Mouse (Mus musculus) limb, embryonic 14.5 days (tissue): Measurements from ENCODE around the gene Zfp281. TPM values are rescaled to one million over a fixed set of nuclear protein-coding genes. Genes with fewer than 3 reads are reported as not detected.

Experiments
- ATAC-seq: fragments of 200-750 bp; cut with Nextera tagmentation; 2 replicates; pipeline ENCODE4 v1.8.0; 2017; ENCODE audit warnings: low read depth, moderate number of reproducible peaks, moderate TSS enrichment; ENCODE audit not compliant: low FRiP score
- DNase-seq: peaks from one replicate; pipeline ENCODE4 v3.0.0-alpha.2; 2015; ENCODE audit warnings: low spot score
- H3K27ac ChIP-seq: fragments of 300-500 bp; sonication (generic); replicated peaks from 2 replicates; pipeline ENCODE4 v1.5.1; 2014; ENCODE audit warnings: low read depth, mild to moderate bottlenecking, low read length, moderate library complexity, mixed read lengths
- H3K27me3 ChIP-seq: fragments of 300-500 bp; sonication (generic); 2 replicates; pipeline ENCODE4 v1.6.1; 2014; ENCODE audit warnings: low read length, mixed read lengths; ENCODE audit not compliant: control insufficient read depth, insufficient read depth
- H3K36me3 ChIP-seq: fragments of 300-500 bp; sonication (generic); 2 replicates; pipeline ENCODE4 v1.6.1; 2014; ENCODE audit warnings: mild to moderate bottlenecking, low read length, moderate library complexity, mixed read lengths; ENCODE audit not compliant: control insufficient read depth, insufficient read depth
- H3K4me1 ChIP-seq: fragments of 300-500 bp; sonication (generic); 2 replicates; pipeline ENCODE4 v1.6.1; 2014; ENCODE audit warnings: antibody characterized with exemption, low read length, mixed read lengths; ENCODE audit not compliant: control insufficient read depth, insufficient read depth
- H3K4me2 ChIP-seq: fragments of 300-500 bp; sonication (generic); replicated peaks from 2 replicates; pipeline ENCODE4 v1.6.1; 2014; ENCODE audit warnings: low read depth, mild to moderate bottlenecking, low read length, moderate library complexity; ENCODE audit not compliant: severe bottlenecking
- H3K4me3 ChIP-seq: fragments of 300-500 bp; sonication (generic); replicated peaks from 2 replicates; pipeline ENCODE4 v1.5.1; 2014; ENCODE audit warnings: low read length
- H3K9ac ChIP-seq: fragments of 300-500 bp; sonication (generic); 2 replicates; pipeline ENCODE4 v1.6.1; 2014; ENCODE audit warnings: mild to moderate bottlenecking, low read depth, low read length, moderate library complexity; ENCODE audit not compliant: severe bottlenecking
- H3K9me3 ChIP-seq: fragments of 300-500 bp; sonication (generic); 2 replicates; pipeline ENCODE4 v1.6.1; 2016; ENCODE audit warnings: low read length; ENCODE audit not compliant: control insufficient read depth
- POLR2A ChIP-seq: fragments of 200-500 bp; IDR thresholded peaks from 2 replicates; pipeline ENCODE4 v1.8.0; 2012; ENCODE audit warnings: inconsistent platforms, mild to moderate bottlenecking, moderate library complexity, borderline replicate concordance; ENCODE audit not compliant: insufficient read depth, insufficient read length; ENCODE audit errors: extremely low read depth
- WGBS: fragments of 180-500 bp; shearing (Covaris S2); extraction: QIAGEN DNeasy Blood & Tissue Kit; methylation state at CpG from one replicate; pipeline ENCODE4 v1.1.7; 2014; 5-methylcytosine and 5-hydroxymethylcytosine counted together
- polyA plus RNA-seq, 2 experiments: library from polyadenylated mRNA; depleted of rRNA in 1 of 2; stranded (reverse) in 1 of 2; unstranded in 1 of 2; fragments of >200 nt; fragmentation: Nextera tagmentation in 1 of 2; extraction: Ambion mirVana in 1 of 2; gene quantifications; 2 replicates each; pipeline versions ENCODE4 v1.2.1 to v1.2.3; 2012 to 2014

Gene Zfp281
- polyA plus RNA-seq, 2 experiments: 11.0 to 21.7 TPM

GRCm38 (mm10) chr1:136613300-136613751 lies 11.4 kb upstream of the Zfp281 start:
- Histone ChIP-seq H3K27me3 (no peaks in the 10 kb centered on the region), H3K4me2 (no peak overlapping the region), H3K4me1 (no peaks in the 10 kb centered on the region), H3K36me3 (no peaks in the 10 kb centered on the region), H3K9me3 (no peaks in the 10 kb centered on the region), H3K9ac (no peak overlapping the region), H3K4me3 (no peak overlapping the region), H3K27ac (no peak overlapping the region)
- DNase-seq (no peak), ATAC-seq (no peak)
- no peak for TF ChIP-seq POLR2A
- WGBS: 62% methylated on average over 6 of the region's 6 CpGs

GRCm38 (mm10) chr1:136614748-136615440 lies 9.8 kb upstream of the Zfp281 start:
- Histone ChIP-seq H3K9me3 (no peaks in the 10 kb centered on the region), H3K9ac (no peak overlapping the region), H3K27ac (no peak overlapping the region), H3K4me1 (no peaks in the 10 kb centered on the region), H3K27me3 (no peaks in the 10 kb centered on the region), H3K4me2 (no peak overlapping the region), H3K36me3 (no peaks in the 10 kb centered on the region), H3K4me3 (no peak overlapping the region)
- WGBS: 87% methylated on average over 11 of the region's 11 CpGs
- no peak for TF ChIP-seq POLR2A
- DNase-seq (no peak), ATAC-seq (no peak)

DNA sequence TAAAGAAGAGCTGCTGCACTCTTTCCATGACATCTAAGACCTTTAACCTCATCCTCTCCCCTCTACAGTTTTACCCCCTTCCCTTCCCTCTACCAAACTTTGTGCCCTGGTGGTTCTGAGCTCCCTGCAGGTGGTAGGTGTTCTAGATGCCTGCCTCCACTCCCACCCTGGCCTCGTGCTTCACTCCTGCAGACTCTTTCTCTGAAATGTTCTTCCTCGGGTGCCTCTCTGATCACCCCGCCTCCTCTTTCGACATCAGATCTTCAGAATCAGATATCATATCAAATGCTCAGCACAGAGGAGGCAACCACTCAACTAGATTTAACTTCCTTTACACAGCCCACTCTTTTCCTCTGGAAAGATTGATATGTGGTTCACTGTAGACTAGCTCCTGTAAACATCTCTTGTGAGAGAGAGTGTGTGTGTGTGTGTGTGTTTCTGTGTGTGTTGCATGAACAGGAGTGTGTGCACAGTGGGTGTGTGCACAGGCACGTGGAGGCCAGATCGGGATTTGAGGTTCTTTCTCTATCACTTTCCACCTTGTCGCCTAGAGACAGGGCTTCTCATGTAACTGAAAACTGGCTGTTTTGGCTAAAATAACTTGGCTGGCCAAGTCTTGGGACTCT lies 7.4 kb upstream of the Zfp281 start:
- H3K27me3 ChIP-seq: no peaks in the 10 kb centered on the region
- H3K27ac ChIP-seq: no peak overlapping the region
- no peak for ATAC-seq
- no peak overlapping the region for H3K9ac ChIP-seq
- no peaks in the 10 kb centered on the region for H3K9me3 ChIP-seq
- H3K36me3 ChIP-seq: no peaks in the 10 kb centered on the region
- no peaks in the 10 kb centered on the region for H3K4me1 ChIP-seq
- WGBS: 69% methylated on average over 7 of the region's 7 CpGs
- no peak for DNase-seq
- no peak overlapping the region for H3K4me3 ChIP-seq
- TF ChIP-seq POLR2A: no peak
- H3K4me2 ChIP-seq: no peak overlapping the region

DNA sequence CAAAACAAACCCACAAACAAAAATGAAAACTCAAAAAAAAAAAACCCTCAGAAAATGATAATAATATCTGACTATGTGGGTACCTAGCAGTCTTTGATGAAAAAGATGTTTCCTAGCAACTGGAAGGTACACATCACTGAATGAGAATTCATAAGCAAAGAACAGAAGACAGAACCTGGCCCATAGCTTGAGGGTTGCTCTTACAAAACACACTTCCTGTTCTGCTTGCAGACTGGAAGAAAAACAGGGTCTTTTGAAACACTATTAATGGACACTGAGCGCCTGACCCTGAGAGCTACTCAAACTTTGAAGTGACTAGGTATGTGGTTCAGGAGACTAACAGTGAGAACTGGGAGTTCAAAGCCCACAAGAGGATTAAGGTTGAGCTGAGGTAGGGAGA lies 6.1 kb upstream of the Zfp281 start:
- no peak overlapping the region for H3K4me3 ChIP-seq
- H3K9ac ChIP-seq: no peak overlapping the region
- TF ChIP-seq POLR2A: no peak
- no peak overlapping the region for H3K27ac ChIP-seq
- 77% methylated on average over 1 of the region's 1 CpGs for WGBS
- ATAC-seq: no peak
- H3K9me3 ChIP-seq: no peaks in the 10 kb centered on the region
- no peaks in the 10 kb centered on the region for H3K4me1 ChIP-seq
- no peak for DNase-seq
- no peaks in the 10 kb centered on the region for H3K36me3 ChIP-seq
- H3K27me3 ChIP-seq: no peaks in the 10 kb centered on the region
- no peak overlapping the region for H3K4me2 ChIP-seq

DNA sequence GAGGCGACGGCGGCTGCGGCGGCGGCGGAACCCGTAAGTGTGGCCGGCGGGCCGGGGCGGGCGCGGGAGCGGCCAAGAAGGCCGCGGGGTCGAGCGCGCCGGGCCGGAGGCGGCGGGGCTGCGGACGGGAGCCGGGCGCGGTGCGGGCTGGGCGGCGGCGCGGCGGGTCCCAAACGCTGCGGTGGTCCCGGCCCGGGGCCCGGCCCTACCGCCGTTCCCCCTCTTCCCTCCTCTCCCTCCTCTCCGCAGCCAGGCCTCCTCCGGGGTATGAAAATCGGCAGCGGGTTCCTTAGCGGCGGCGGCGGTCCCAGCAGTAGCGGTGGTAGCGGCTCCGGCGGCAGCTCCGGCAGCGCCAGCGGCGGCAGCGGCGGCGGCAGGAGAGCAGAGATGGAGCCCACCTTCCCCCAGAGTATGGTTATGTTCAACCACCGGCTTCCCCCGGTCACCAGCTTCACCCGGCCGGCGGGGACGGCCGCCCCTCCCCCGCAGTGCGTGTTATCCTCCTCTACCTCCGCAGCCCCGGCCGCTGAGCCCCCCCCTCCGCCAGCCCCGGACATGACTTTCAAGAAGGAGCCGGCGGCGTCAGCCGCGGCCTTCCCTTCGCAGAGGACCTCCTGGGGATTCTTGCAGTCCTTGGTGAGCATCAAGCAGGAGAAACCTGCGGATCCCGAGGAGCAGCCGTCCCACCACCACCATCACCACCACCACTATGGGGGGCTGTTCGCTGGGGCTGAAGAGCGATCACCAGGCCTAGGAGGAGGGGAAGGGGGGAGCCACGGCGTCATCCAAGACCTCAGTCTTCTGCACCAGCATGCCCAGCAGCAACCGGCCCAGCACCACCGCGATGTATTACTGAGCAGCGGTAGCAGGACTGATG lies 556 bp downstream of the Zfp281 start:
- TF ChIP-seq POLR2A: no peak
- no peaks in the 10 kb centered on the region for H3K9me3 ChIP-seq
- H3K36me3 ChIP-seq: peaks cover 26% of the 10 kb centered on the region
- H3K4me3 ChIP-seq: peak overlapping the region; percentile 95
- DNase-seq (peak; percentile 12), ATAC-seq (peak; percentile 62)
- no peaks in the 10 kb centered on the region for H3K27me3 ChIP-seq
- H3K4me1 ChIP-seq: peaks cover 22% of the 10 kb centered on the region
- peak overlapping the region; percentile 94 for H3K27ac ChIP-seq
- peak overlapping the region; percentile 93 for H3K9ac ChIP-seq
- 2% methylated on average over 43 of the region's 92 CpGs for WGBS
- peak overlapping the region; percentile 73 for H3K4me2 ChIP-seq
